10 mouse cellular contexts compared by ENCODE assay signal in genomic region chr10:71195501-71195900, GRCm38 (mm10). TPM values are rescaled to one million over a fixed set of nuclear protein-coding genes. Genes with fewer than 3 reads are reported as not detected.
A peak's percentile ranks its signal among the peaks of the same experiment; 100 is the strongest.
DNase-seq lines count a peak whose midpoint lies in the region; TF ChIP-seq lines count a peak whose summit lies in the region.
"Had no signal": no experiment of that assay in that cellular context is flagged by ENCODE, and none has a peak within 500 bp of the region (broad histone marks: within the 10 kb centered on the region; RNA-seq: fewer than 3 reads in every experiment).

No protein-coding gene starts in this region.

- no peak overlapping the region for H3K27ac ChIP-seq in layer of hippocampus, adult 2 months
- H3K27ac ChIP-seq: limb, embryonic 15.5 days; neural tube, embryonic 15.5 days had no signal

- TF ChIP-seq CTCF in layer of hippocampus, adult 2 months (conservative IDR thresholded peaks at IDR 0.05), result no peak

- H3K4me3 ChIP-seq in layer of hippocampus, adult 2 months, result no peak overlapping the region
- H3K4me3 ChIP-seq: limb, embryonic 15.5 days; neural tube, embryonic 15.5 days had no signal

- DNase-seq in gastrocnemius, adult 18-20 months (ENCODE audit: low spot score), result peak; percentile 46
- DNase-seq in gastrocnemius, adult 8-10 months (ENCODE audit: low spot score in 2 of 2), result no peak
- DNase-seq in urinary bladder, postnatal 14 days (ENCODE audit: low spot score), result peak; percentile 32
- DNase-seq in urinary bladder, postnatal 10 days (ENCODE audit: low spot score), result no peak
- peak; percentile 27 for DNase-seq in heart, postnatal 4 days
- DNase-seq in yolk sac, embryonic 10.5 days (ENCODE audit: low spot score), result no peak
- DNase-seq in layer of hippocampus, postnatal 36 days, result no peak
- no peak for DNase-seq in layer of hippocampus, adult 2 months (ENCODE audit: low spot score in 2 of 2)

RNA-seq across cellular contexts. Expression of gene Bicc1, which starts 36.0 kb away (rescaled TPM):
- total RNA-seq in gastrocnemius, adult 18-20 months (2021), result 1 to 10 TPM; 7.2 to 8.2 TPM
- 1 to 10 TPM; 4.5 to 8.1 (median 6.4) TPM for total RNA-seq in gastrocnemius, adult 8-10 months (2022)
- total RNA-seq in heart, postnatal 4 days (2021), result 10 to 100 TPM; 37.6 to 38.4 TPM
- total RNA-seq in layer of hippocampus, postnatal 36 days (2021), result 1 to 10 TPM; 3.2 to 4.2 TPM
- 1 to 10 TPM; 4.4 to 5.2 TPM for total RNA-seq in layer of hippocampus, adult 2 months (2021)

RNA-seq across cellular contexts. Expression of gene Tfam, which starts 42.6 kb away (rescaled TPM):
- 10 to 100 TPM; 52.5 to 63.0 TPM for total RNA-seq in gastrocnemius, adult 18-20 months (2021)
- total RNA-seq in gastrocnemius, adult 8-10 months (2022), result 10 to 100 TPM; 46.6 to 55.8 (median 49.7) TPM
- 10 to 100 TPM; 59.3 to 59.6 TPM for total RNA-seq in heart, postnatal 4 days (2021)
- 10 to 100 TPM; 39.4 to 45.7 TPM for total RNA-seq in layer of hippocampus, postnatal 36 days (2021)
- total RNA-seq in layer of hippocampus, adult 2 months (2021), result 10 to 100 TPM; 44.9 to 47.2 TPM

Comparison
In these comparisons a context has a peak if more than half of its experiments do, and no peak if none do; other contexts are left out.
1. DNase-seq: peak in gastrocnemius, adult 18-20 months (single experiment), urinary bladder, postnatal 14 days (single experiment) and heart, postnatal 4 days (single experiment); none in gastrocnemius, adult 8-10 months (0 of 2), urinary bladder, postnatal 10 days (single experiment), yolk sac, embryonic 10.5 days (single experiment), layer of hippocampus, postnatal 36 days (0 of 2) and layer of hippocampus, adult 2 months (0 of 2).
2. RNA of gene Bicc1, which starts 36.0 kb away (total RNA-seq): 37.6 to 38.4 TPM in heart, postnatal 4 days; 7.2 to 8.2 TPM in gastrocnemius, adult 18-20 months, 4.5 to 8.1 TPM in gastrocnemius, adult 8-10 months, 4.4 to 5.2 TPM in layer of hippocampus, adult 2 months and 3.2 to 4.2 TPM in layer of hippocampus, postnatal 36 days; every median in the first group is over 4 times any median in the second.